Mouse (Mus musculus): ENCODE results near the gene Tlk2. TPM values are rescaled to one million over a fixed set of nuclear protein-coding genes. Genes with fewer than 3 reads are reported as not detected.
A peak's percentile ranks its signal among the peaks of the same experiment; 100 is the strongest.

The Tlk2 gene
- polyA plus RNA-seq, 1 experiment, result 16.9 TPM

DNA sequence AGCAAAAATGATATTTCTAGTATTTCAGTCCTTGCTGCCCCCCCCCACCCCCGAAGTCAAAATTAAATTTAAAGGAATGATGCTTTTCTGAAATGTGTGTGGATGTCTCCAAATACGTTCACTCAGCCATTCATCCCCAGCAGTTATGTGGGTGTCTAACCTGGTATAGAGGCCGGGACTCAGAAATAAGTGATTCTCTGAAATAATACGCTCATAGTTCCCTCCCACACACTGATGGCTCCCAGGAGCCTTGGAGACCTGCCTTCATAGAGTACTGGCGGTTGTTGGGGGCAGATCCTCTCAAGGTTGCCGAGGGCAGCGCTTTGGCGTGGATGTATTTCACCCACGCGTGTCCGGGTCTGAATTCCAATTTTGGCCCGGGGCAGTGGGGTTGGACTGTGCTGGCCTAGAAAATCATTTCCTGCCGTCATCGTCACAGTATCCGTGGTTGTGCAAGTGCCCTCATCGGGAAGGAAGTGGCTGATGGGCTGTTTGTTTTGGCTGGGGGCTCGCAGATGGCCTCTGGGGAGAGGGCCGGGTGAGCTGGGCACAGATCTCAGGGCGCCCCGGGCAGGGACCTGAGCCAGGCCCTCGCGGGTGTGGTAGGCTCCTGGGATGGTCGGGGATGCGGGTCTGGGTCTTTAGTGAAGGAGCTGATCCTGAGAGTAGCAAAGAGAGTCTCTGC is 132.8 kb downstream of the Tlk2 start:
- Histone ChIP-seq H3K79me3 (ENCODE audit: low read depth) (peaks cover 13% of the 10 kb centered on the region), H3ac (ENCODE audit: control insufficient read depth, insufficient read length, low read depth) (peak overlapping the region; percentile 15), H3K36me3 (ENCODE audit: control insufficient read depth, insufficient read depth) (peaks cover 9% of the 10 kb centered on the region), H3K27me3 (ENCODE audit: control insufficient read depth, insufficient read depth, insufficient read length) (no peaks in the 10 kb centered on the region), H3K79me2 (ENCODE audit: control insufficient read depth, insufficient read depth) (peaks cover 78% of the 10 kb centered on the region), H3K4me3 (ENCODE audit: insufficient read depth, poor library complexity, severe bottlenecking) (no peak overlapping the region)
- TF ChIP-seq CEBPB (IDR thresholded peaks at IDR 0.05; ENCODE audit: low read depth) (peak; percentile 94), MYOG (IDR thresholded peaks at IDR 0.05; ENCODE audit: control insufficient read depth, extremely low read depth, insufficient read length) (no peak), USF1 (IDR thresholded peaks at IDR 0.05; ENCODE audit: low read depth) (no peak), CTCF (IDR thresholded peaks at IDR 0.05; ENCODE audit: control insufficient read depth, insufficient read depth, insufficient read length) (no peak), MYOD1 (IDR thresholded peaks at IDR 0.05; ENCODE audit: control insufficient read depth, insufficient read length, low read depth) (no peak)

DNA sequence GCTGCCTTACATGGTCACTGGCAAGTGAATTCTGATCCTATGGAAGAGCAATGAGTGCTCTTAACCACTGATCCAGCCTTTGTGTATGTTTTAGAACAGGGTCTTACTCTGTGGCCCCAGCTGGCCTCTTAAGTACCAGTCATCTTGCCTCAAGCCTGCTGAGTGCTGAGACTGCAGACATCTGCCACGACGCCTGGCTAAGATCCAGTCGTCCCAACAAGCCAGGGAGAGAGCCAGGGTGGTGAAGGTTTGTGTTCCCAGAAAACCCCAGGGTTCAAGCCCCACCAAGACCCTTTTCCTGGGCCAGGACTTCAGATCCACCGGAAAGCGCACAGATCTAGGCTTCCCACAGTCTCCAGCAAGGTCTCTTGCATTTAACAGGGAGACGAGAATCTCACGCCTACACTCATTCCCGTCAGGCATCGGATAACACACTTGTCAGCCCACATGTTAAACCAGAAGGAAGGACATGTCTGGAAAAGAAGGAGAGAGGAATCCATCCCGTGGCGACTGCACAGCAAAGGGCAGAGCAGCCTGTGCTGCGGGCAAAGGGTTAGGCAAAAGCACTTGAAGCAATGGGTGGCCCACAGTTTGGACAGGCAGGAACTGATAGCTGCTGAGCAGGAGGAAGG is 133.8 kb downstream of the Tlk2 start:
- TF ChIP-seq USF1 (IDR thresholded peaks at IDR 0.05; ENCODE audit: low read depth) (no peak), MYOD1 (IDR thresholded peaks at IDR 0.05; ENCODE audit: control insufficient read depth, insufficient read length, low read depth) (no peak), MYOG (IDR thresholded peaks at IDR 0.05; ENCODE audit: control insufficient read depth, extremely low read depth, insufficient read length) (no peak)
- peaks cover 10% of the 10 kb centered on the region for H3K36me3 ChIP-seq (ENCODE audit: control insufficient read depth, insufficient read depth)
- H3K27me3 ChIP-seq (ENCODE audit: control insufficient read depth, insufficient read depth, insufficient read length), result no peaks in the 10 kb centered on the region
- H3K79me2 ChIP-seq (ENCODE audit: control insufficient read depth, insufficient read depth), result peaks cover 75% of the 10 kb centered on the region
- H3K4me3 ChIP-seq (ENCODE audit: insufficient read depth, poor library complexity, severe bottlenecking), result no peak overlapping the region
- peak overlapping the region; percentile 58 for H3ac ChIP-seq (ENCODE audit: control insufficient read depth, insufficient read length, low read depth)
- peaks cover 15% of the 10 kb centered on the region for H3K79me3 ChIP-seq (ENCODE audit: low read depth)

DNA sequence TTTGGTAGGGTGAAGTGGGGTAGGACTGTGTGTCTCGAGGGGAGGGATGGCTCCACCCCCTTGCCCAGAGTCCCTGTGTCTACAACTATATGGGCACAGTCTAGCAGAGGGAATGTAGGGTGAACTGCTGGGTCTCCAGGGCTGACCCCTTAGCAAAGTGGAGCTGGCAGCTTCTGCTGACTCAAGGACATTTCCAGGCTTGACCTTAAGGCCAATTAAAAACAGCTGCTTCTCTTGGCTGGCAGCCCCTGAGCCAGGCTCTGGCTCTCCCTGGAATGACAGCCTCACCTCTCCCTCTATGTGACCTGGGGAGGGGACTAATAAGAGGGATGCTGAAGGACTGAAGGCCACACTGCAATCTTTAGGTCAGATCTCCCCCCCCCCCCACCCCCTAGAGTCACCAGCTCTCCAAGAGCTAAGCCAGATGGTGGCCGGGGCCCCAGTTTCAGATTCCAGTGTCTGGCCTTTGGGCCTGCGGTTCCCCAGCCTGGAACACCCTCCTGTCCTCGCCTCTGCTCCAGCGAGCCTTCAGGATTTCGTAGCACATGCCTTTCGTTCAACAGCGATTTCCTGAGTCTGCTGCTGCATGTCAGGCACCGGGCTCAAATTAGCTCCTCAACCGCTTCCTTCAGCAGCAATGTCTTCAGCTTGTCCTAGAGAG is 134.5 kb downstream of the Tlk2 start:
- H3K27me3 ChIP-seq (ENCODE audit: control insufficient read depth, insufficient read depth, insufficient read length), result no peaks in the 10 kb centered on the region
- no peak overlapping the region for H3K4me3 ChIP-seq (ENCODE audit: insufficient read depth, poor library complexity, severe bottlenecking)
- H3K79me2 ChIP-seq (ENCODE audit: control insufficient read depth, insufficient read depth), result peaks cover 75% of the 10 kb centered on the region
- peaks cover 10% of the 10 kb centered on the region for H3K36me3 ChIP-seq (ENCODE audit: control insufficient read depth, insufficient read depth)
- H3K79me3 ChIP-seq (ENCODE audit: low read depth), result peaks cover 15% of the 10 kb centered on the region
- peak overlapping the region; percentile 58 for H3ac ChIP-seq (ENCODE audit: control insufficient read depth, insufficient read length, low read depth)
- TF ChIP-seq MYOG (IDR thresholded peaks at IDR 0.05; ENCODE audit: control insufficient read depth, extremely low read depth, insufficient read length), result no peak
- TF ChIP-seq FOSL1 (IDR thresholded peaks at IDR 0.05; ENCODE audit: insufficient read depth, low read length, poor library complexity, severe bottlenecking), result no peak
- TF ChIP-seq CTCF (IDR thresholded peaks at IDR 0.05; ENCODE audit: control insufficient read depth, insufficient read depth, insufficient read length), result no peak
- no peak for TF ChIP-seq MAX (IDR thresholded peaks at IDR 0.05)

DNA sequence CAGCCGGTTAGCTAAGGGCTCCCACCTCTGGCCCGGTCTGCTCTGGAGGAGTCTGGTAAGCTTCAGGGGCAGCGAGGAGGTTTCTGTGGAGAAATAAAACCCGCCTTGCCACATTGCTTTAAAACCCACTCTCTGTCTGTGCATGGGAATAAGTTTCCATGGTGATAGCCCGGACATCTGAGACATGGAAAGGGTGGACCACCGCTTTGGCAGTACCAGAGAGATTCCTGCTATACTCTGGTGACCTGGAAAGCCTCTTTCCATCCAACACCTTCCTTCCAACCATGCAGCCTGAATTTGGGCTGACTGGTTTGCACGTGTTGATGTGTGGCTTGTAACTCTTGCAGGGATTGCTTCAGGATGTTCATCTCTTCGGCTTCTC is 135.0 kb downstream of the Tlk2 start:
- Histone ChIP-seq H3K79me2 (ENCODE audit: control insufficient read depth, insufficient read depth) (peaks cover 71% of the 10 kb centered on the region), H3K4me3 (ENCODE audit: insufficient read depth, poor library complexity, severe bottlenecking) (no peak overlapping the region), H3K36me3 (ENCODE audit: control insufficient read depth, insufficient read depth) (peaks cover 10% of the 10 kb centered on the region), H3ac (ENCODE audit: control insufficient read depth, insufficient read length, low read depth) (no peak overlapping the region), H3K27me3 (ENCODE audit: control insufficient read depth, insufficient read depth, insufficient read length) (no peaks in the 10 kb centered on the region), H3K79me3 (ENCODE audit: low read depth) (peaks cover 15% of the 10 kb centered on the region)
- TF ChIP-seq MYOG (IDR thresholded peaks at IDR 0.05; ENCODE audit: control insufficient read depth, extremely low read depth, insufficient read length), result no peak
- no peak for TF ChIP-seq FOSL1 (IDR thresholded peaks at IDR 0.05; ENCODE audit: insufficient read depth, low read length, poor library complexity, severe bottlenecking)
- TF ChIP-seq MAX (IDR thresholded peaks at IDR 0.05), result no peak
- TF ChIP-seq CTCF (IDR thresholded peaks at IDR 0.05; ENCODE audit: control insufficient read depth, insufficient read depth, insufficient read length), result no peak
- TF ChIP-seq MYOD1 (IDR thresholded peaks at IDR 0.05; ENCODE audit: control insufficient read depth, insufficient read length, low read depth), result no peak
- no peak for TF ChIP-seq CEBPB (IDR thresholded peaks at IDR 0.05; ENCODE audit: low read depth)
- no peak for TF ChIP-seq USF1 (IDR thresholded peaks at IDR 0.05; ENCODE audit: low read depth)

DNA sequence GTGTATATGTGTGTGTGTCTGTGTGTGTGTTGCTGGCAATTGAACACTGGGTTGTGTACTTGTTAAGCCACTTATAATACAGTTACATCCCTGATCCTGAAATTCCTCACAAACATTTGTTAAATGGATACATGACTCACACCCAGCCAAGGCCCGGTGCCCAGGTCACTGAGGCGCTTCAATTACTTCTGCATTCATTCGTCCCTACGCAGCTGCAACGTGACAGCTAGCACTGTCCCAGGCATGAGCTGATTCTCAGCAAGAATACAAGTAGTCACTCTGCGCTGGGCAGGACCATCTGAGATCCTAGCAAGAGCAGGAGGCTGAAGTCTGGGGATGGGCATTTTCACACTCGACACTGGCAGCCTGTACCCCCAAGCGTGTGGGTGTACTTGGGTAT is 136.7 kb downstream of the Tlk2 start:
- H3ac ChIP-seq (ENCODE audit: control insufficient read depth, insufficient read length, low read depth), result no peak overlapping the region
- peaks cover 54% of the 10 kb centered on the region for H3K79me2 ChIP-seq (ENCODE audit: control insufficient read depth, insufficient read depth)
- peaks cover 12% of the 10 kb centered on the region for H3K36me3 ChIP-seq (ENCODE audit: control insufficient read depth, insufficient read depth)
- no peak overlapping the region for H3K4me3 ChIP-seq (ENCODE audit: insufficient read depth, poor library complexity, severe bottlenecking)
- TF ChIP-seq CTCF (IDR thresholded peaks at IDR 0.05; ENCODE audit: control insufficient read depth, insufficient read depth, insufficient read length) (no peak), USF1 (IDR thresholded peaks at IDR 0.05; ENCODE audit: low read depth) (no peak), MAX (IDR thresholded peaks at IDR 0.05) (no peak), MYOG (IDR thresholded peaks at IDR 0.05; ENCODE audit: control insufficient read depth, extremely low read depth, insufficient read length) (no peak), FOSL1 (IDR thresholded peaks at IDR 0.05; ENCODE audit: insufficient read depth, low read length, poor library complexity, severe bottlenecking) (no peak), CEBPB (IDR thresholded peaks at IDR 0.05; ENCODE audit: low read depth) (no peak), MYOD1 (IDR thresholded peaks at IDR 0.05; ENCODE audit: control insufficient read depth, insufficient read length, low read depth) (no peak)
- H3K79me3 ChIP-seq (ENCODE audit: low read depth), result peaks cover 11% of the 10 kb centered on the region
- H3K27me3 ChIP-seq (ENCODE audit: control insufficient read depth, insufficient read depth, insufficient read length), result no peaks in the 10 kb centered on the region
